Mouse (Mus musculus): ENCODE results near the gene Gpr65. TPM values are rescaled to one million over a fixed set of nuclear protein-coding genes. Genes with fewer than 3 reads are reported as not detected.
"Not testable (repeated sequence)": the region's sequence is repeated elsewhere in the genome, so short reads cannot be mapped to it uniquely, and the experiment has no call there.

The Gpr65 gene
- total RNA-seq (2014; rRNA removed), result 0.42 TPM in 1 of 2 replicates, not detected in the other
- 0.18 and 0.33 TPM in 2 replicates for polyA plus RNA-seq (2015; fragmentation: Nextera tagmentation; extraction: Ambion mirVana)

- Histone ChIP-seq H3K4me3 (ENCODE audit: low read length) (no peak within 1 kb of the TSS), H3K4me1 (ENCODE audit: insufficient read depth, low read length) (no peaks in the 10 kb centered on the region), H3K27ac (no peak within 1 kb of the TSS), H3K9me3 (ENCODE audit: low read length) (no peaks in the 10 kb centered on the region), H3K4me2 (ENCODE audit: low read depth, low read length) (no peak within 1 kb of the TSS), H3K36me3 (ENCODE audit: insufficient read depth, low read length) (no peaks in the 10 kb centered on the region), H3K27me3 (ENCODE audit: insufficient read depth, low read length) (no peaks in the 10 kb centered on the region), H3K9ac (replicated peaks; ENCODE audit: low read length) (no peak within 1 kb of the TSS)
- DNase-seq (ENCODE audit: low spot score), result no peak
- TF ChIP-seq CTCF (IDR thresholded peaks at IDR 0.05; ENCODE audit: low read depth), result no peak
- no peak for ATAC-seq
- 86% methylated on average over 13 of the region's 13 CpGs for WGBS
These were observed at the start of gene Gpr65 for GRCm38 (mm10) chr12:98268441-98269369. Gpr65 (plus strand) TSS chr12:98268635.

GRCm38 (mm10) chr12:98223286-98223685 is 45.1 kb upstream of the Gpr65 start:
- H3K4me2 ChIP-seq (ENCODE audit: low read depth, low read length), result no peak overlapping the region
- H3K9ac ChIP-seq (replicated peaks; ENCODE audit: low read length), result no peak overlapping the region
- TF ChIP-seq CTCF (IDR thresholded peaks at IDR 0.05; ENCODE audit: low read depth), result no peak
- H3K27me3 ChIP-seq (ENCODE audit: insufficient read depth, low read length), result no peaks in the 10 kb centered on the region
- H3K27ac ChIP-seq, result no peak overlapping the region
- WGBS, result 89% methylated on average over 5 of the region's 5 CpGs
- H3K36me3 ChIP-seq (ENCODE audit: insufficient read depth, low read length), result no peaks in the 10 kb centered on the region
- no peak overlapping the region for H3K4me3 ChIP-seq (ENCODE audit: low read length)
- DNase-seq (ENCODE audit: low spot score) (no peak), ATAC-seq (no peak)
- H3K9me3 ChIP-seq (ENCODE audit: low read length), result no peaks in the 10 kb centered on the region
- no peaks in the 10 kb centered on the region for H3K4me1 ChIP-seq (ENCODE audit: insufficient read depth, low read length)

DNA sequence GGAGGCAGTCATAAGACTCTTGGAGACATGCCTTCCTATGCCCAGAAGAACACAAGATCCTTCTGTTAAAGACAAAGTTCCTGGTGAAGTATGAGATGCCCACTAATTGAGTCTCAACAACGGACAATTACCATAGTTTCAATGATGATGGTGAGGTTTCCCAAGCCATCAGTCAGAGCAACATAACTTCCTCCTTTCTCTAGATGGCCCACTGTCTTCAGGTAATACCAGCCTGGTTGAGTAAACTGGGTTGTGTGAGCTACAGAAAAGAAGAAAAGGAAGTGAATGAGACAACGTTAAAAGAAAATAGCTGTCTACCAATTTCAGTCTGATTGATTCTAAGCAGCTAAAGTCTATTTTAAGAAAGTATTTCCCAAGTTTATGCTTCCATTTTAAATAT is 41.4 kb upstream of the Gpr65 start:
- no peak overlapping the region for H3K4me2 ChIP-seq (ENCODE audit: low read depth, low read length)
- H3K9me3 ChIP-seq (ENCODE audit: low read length), result no peaks in the 10 kb centered on the region
- no peak overlapping the region for H3K4me3 ChIP-seq (ENCODE audit: low read length)
- 97% methylated on average over 2 of the region's 2 CpGs for WGBS
- TF ChIP-seq CTCF (IDR thresholded peaks at IDR 0.05; ENCODE audit: low read depth), result no peak
- no peak overlapping the region for H3K9ac ChIP-seq (replicated peaks; ENCODE audit: low read length)
- H3K4me1 ChIP-seq (ENCODE audit: insufficient read depth, low read length), result no peaks in the 10 kb centered on the region
- ATAC-seq, result no peak
- H3K36me3 ChIP-seq (ENCODE audit: insufficient read depth, low read length), result no peaks in the 10 kb centered on the region
- H3K27me3 ChIP-seq (ENCODE audit: insufficient read depth, low read length), result no peaks in the 10 kb centered on the region
- H3K27ac ChIP-seq, result no peak overlapping the region
- no peak for DNase-seq (ENCODE audit: low spot score)

DNA sequence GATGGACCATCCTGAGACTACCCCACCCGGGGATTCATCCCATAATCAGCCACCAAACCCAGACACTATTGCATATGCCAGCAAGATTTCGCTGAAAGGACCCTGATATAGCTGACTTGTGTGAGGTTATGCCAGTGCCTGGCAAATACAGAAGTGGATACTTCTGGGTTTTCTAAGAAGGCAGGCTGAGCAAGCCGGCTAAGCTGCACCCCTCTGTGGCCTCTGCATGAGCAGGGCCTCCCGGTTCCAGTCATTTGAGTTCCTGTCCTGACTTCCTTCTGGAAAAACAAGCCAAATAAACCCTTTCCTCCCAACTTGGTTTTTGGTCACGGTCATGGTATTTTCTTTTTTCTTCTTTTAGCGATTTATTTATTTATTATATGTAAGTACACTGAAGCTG is 30.0 kb upstream of the Gpr65 start:
- not testable (repeated sequence) for H3K4me2 ChIP-seq (ENCODE audit: low read depth, low read length); H3K27ac ChIP-seq; H3K9me3 ChIP-seq (ENCODE audit: low read length); H3K36me3 ChIP-seq (ENCODE audit: insufficient read depth, low read length); ATAC-seq; H3K27me3 ChIP-seq (ENCODE audit: insufficient read depth, low read length); H3K4me3 ChIP-seq (ENCODE audit: low read length); H3K4me1 ChIP-seq (ENCODE audit: insufficient read depth, low read length); DNase-seq (ENCODE audit: low spot score); H3K9ac ChIP-seq (replicated peaks; ENCODE audit: low read length)
- 88% methylated on average over 6 of the region's 6 CpGs for WGBS

GRCm38 (mm10) chr12:98244161-98244560 is 24.3 kb upstream of the Gpr65 start:
- TF ChIP-seq CTCF (IDR thresholded peaks at IDR 0.05; ENCODE audit: low read depth), result no peak
- Histone ChIP-seq H3K4me2 (ENCODE audit: low read depth, low read length) (no peak overlapping the region), H3K36me3 (ENCODE audit: insufficient read depth, low read length) (no peaks in the 10 kb centered on the region), H3K4me3 (ENCODE audit: low read length) (no peak overlapping the region), H3K27ac (no peak overlapping the region), H3K27me3 (ENCODE audit: insufficient read depth, low read length) (no peaks in the 10 kb centered on the region), H3K9ac (replicated peaks; ENCODE audit: low read length) (no peak overlapping the region), H3K9me3 (ENCODE audit: low read length) (no peaks in the 10 kb centered on the region), H3K4me1 (ENCODE audit: insufficient read depth, low read length) (no peaks in the 10 kb centered on the region)
- no peak for DNase-seq (ENCODE audit: low spot score)
- 86% methylated on average over 4 of the region's 4 CpGs for WGBS
- ATAC-seq, result no peak

- TF ChIP-seq CTCF (IDR thresholded peaks at IDR 0.05; ENCODE audit: low read depth), result no peak
- ATAC-seq (no peak), DNase-seq (ENCODE audit: low spot score) (no peak)
- WGBS, result 92% methylated on average over 5 of the region's 5 CpGs
- Histone ChIP-seq H3K9ac (replicated peaks; ENCODE audit: low read length) (no peak overlapping the region), H3K4me3 (ENCODE audit: low read length) (no peak overlapping the region), H3K4me1 (ENCODE audit: insufficient read depth, low read length) (no peaks in the 10 kb centered on the region), H3K27me3 (ENCODE audit: insufficient read depth, low read length) (no peaks in the 10 kb centered on the region), H3K36me3 (ENCODE audit: insufficient read depth, low read length) (no peaks in the 10 kb centered on the region), H3K9me3 (ENCODE audit: low read length) (no peaks in the 10 kb centered on the region), H3K4me2 (ENCODE audit: low read depth, low read length) (no peak overlapping the region), H3K27ac (no peak overlapping the region)
These were observed 23.6 kb upstream of the Gpr65 start for GRCm38 (mm10) chr12:98244865-98245264.

- H3K9ac ChIP-seq (replicated peaks; ENCODE audit: low read length), result no peak overlapping the region
- no peaks in the 10 kb centered on the region for H3K27me3 ChIP-seq (ENCODE audit: insufficient read depth, low read length)
- TF ChIP-seq CTCF (IDR thresholded peaks at IDR 0.05; ENCODE audit: low read depth), result no peak
- ATAC-seq (no peak), DNase-seq (ENCODE audit: low spot score) (no peak)
- no peaks in the 10 kb centered on the region for H3K36me3 ChIP-seq (ENCODE audit: insufficient read depth, low read length)
- H3K9me3 ChIP-seq (ENCODE audit: low read length), result no peaks in the 10 kb centered on the region
- H3K4me2 ChIP-seq (ENCODE audit: low read depth, low read length), result no peak overlapping the region
- H3K4me1 ChIP-seq (ENCODE audit: insufficient read depth, low read length), result no peaks in the 10 kb centered on the region
- H3K4me3 ChIP-seq (ENCODE audit: low read length), result no peak overlapping the region
- H3K27ac ChIP-seq, result no peak overlapping the region
- 85% methylated on average over 4 of the region's 4 CpGs for WGBS
These were observed 21.6 kb upstream of the Gpr65 start for GRCm38 (mm10) chr12:98246835-98247234.

Data from hindbrain, postnatal 0 days (tissue).